Mouse (Mus musculus) heart, postnatal 10 days (tissue): ENCODE results near the gene Nupl1. TPM values are rescaled to one million over a fixed set of nuclear protein-coding genes. Genes with fewer than 3 reads are reported as not detected.
A peak's percentile ranks its signal among the peaks of the same experiment; 100 is the strongest.

ENCODE experiments used
- DNase-seq, 2 experiments: peaks; one replicate each; pipeline ENCODE4 v3.0.0; 2021
- intact Hi-C: fragments of 180-260 bp; cut with DNase I; formaldehyde crosslinking; loops from one replicate; pipeline ENCODE4 v1.15.1; 2025
- microRNA-seq, 2 experiments: library from miRNA; unstranded; fragments of <30 nt; microRNA quantifications; one replicate each; pipeline ENCODE4 v1.2.0; 2022
- total RNA-seq, 2 experiments: library from RNA; stranded (reverse); gene quantifications; 2 replicates each; pipeline ENCODE4 v1.2.3; 2021

Gene Nupl1
- total RNA-seq, 2 experiments from 2014 or later: not detected

DNA sequence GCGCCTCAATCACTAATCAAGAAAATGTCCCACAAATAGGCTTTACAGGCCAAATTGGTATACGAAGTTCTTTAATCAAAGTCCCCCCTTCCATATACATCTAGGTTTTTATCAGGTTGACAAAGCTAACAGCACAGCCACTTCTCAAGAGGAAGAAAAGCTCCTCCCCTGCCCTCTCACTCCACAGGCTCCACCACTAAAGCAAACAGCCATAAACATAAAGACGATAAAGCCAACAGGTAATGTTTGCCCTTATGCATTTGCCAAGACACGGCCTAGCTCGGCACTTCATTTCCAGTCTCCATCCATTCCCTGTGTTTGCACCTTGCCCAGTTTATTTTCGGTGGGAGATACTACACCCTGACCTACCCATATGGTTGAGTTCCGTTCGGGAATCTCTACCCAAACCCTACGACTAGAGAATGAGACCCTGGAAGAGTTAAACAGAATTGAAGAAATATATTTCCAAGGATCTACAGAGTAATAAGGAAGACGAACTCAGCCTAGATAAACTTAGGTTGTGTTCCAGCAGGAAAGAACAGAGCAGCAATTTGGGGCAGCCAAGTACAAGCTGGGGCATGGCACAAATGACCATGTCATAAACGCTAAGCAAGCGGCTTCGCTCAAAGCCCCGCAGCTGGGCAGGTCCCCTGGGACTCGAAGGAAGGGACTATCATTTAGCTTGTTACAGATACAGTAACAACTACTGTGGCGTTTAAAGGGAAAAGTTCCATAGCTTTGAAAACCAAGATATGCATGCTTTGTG lies 80.2 kb downstream of the Nupl1 start:
- DNase-seq: no peak
- intact Hi-C loops: loop anchor here (10.0 kb wide), 1 partner anchor 566 kb away; no protein-coding TSS in a partner anchor

- no peak for DNase-seq
- intact Hi-C loops: no loop called here
These were observed 87.9 kb downstream of the Nupl1 start for GRCm38 (mm10) chr14:60163367-60163766.

DNA sequence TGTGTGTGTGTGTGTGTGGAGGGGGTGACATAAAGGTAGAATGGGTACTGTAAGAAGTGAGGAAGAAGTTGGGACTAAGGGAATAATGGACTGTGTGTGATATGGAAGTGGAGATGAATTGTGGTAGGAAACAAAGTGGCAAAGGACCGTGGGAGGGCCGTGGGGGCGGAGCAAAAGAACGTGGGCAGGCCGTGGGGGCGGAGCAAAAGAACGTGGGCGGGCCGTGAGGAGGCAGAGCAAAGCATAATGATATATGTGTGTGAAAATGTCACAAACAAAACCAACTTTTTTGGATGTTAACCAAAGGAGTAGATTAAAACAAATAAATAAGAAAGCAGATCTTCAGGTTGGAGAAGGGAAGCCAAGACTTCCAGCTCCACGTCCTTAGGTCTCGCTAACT lies 98.9 kb downstream of the Nupl1 start:
- no peak for DNase-seq
- intact Hi-C loops: no loop called here

DNA sequence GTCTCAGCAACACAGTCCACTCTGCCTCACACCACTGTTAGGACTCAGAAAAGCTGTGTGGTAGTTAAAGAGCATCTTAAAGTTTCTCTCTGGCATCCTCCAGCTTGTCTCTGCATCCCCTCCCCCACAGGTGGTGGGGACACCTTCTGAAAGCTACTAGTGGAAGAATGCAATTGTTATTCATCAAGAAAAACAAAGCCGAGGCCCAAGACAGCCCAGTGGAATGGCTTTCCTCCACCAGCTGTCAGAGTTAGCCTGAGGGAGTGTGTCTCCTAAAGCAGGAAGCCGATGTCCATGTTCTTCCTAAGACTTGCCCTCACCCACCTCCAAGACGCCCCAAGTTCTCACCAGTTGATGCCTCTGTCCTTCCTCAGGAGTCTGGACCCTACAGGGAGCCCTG lies 102.3 kb downstream of the Nupl1 start:
- intact Hi-C loops: no loop called here
- DNase-seq: no peak

DNA sequence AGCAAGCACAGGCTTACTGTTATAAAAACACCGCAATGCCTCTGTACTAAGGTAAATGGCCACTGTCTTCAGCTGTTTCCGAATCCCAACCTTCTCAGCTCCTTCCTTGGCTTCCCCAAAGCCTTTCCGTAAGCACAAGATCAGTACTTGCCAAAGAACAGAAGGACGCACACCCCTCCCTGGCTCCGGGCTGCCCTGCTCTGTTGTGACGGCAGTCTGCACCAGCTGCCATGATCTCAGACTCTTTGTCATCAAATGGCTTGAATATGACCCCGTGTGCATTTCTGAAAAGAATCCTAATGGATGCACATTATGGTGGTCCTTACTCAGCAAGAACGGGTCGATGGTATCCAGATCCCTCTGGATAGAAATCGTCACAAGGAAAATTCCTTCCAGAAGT lies 108.0 kb downstream of the Nupl1 start:
- intact Hi-C loops: no loop called here
- no peak for DNase-seq

GRCm38 (mm10) chr14:60138339-60138738 lies 112.9 kb downstream of the Nupl1 start:
- peak in 1 of 2 experiments; percentile 9 for DNase-seq
- intact Hi-C loops: no loop called here

DNA sequence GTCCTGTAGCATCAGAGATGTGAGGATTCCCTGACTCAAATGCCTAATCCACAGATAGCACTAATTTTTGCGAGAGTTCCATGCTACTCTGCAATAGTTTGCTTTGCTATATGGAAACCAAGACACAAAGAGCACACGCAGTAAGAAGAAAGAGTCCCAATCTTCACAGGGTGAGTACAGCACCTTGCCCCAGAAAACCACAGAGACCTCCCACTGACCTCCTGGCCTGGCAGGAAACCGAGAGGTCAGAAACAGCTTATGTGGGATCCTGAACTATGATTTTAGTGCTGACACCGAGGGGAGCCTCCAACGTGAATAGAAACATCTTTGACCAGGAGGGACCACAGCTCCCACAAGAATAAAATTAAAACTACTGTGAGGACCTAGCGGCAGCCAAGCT lies 113.4 kb downstream of the Nupl1 start:
- intact Hi-C loops: no loop called here
- no peak for DNase-seq

DNA sequence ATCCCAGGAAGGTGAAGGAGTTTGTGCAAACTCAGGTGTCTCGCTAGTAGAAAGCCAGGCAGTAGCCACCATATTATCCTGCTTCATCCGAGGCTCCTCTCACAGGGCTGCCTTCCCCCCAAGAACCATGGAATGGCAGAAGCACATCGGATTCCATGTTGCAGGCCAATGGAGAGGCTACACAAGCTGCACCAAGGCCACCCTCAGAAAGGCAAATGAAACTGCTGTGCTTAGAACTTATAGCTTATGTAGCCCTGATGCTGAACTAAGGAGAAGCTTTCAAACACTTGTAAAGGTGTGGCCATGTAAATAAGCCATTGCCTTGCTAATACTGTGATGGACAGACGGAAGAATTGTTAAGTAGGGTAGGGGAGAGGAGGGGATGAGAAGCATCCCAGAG lies 115.4 kb downstream of the Nupl1 start:
- no peak for DNase-seq
- intact Hi-C loops: no loop called here

GRCm38 (mm10) chr14:60134720-60135119 lies 116.5 kb downstream of the Nupl1 start:
- intact Hi-C loops: no loop called here

More at GRCm38 (mm10) chr14:60134720-60135119, 116.5 kb downstream of the Nupl1 start:
- DNase-seq: no peak

Small RNAs within 50 kb of the gene (microRNA-seq; reads per million reads assigned to microRNA genes)
- gene Mir719: 0 to 0.70 reads per million in 2 experiments

Other genes starting within 250 kb of the Nupl1 start
- gene Atp8a2, start 54.3 kb downstream of the Nupl1 start, total RNA-seq: 1 to 10 TPM; 4.0 to 5.8 TPM
- 10 to 100 TPM; 41.8 to 43.0 TPM for gene Gm49336, start 76 bp upstream of the Nupl1 start, total RNA-seq
- 10 to 100 TPM; 31.7 to 32.0 TPM for gene Mtmr6, start 13.8 kb upstream of the Nupl1 start, total RNA-seq
- under 1 TPM in 1 of 2 experiments, not detected in 1; 0.02 TPM for gene Amer2, start 121.8 kb upstream of the Nupl1 start, total RNA-seq